Mouse (Mus musculus): ENCODE measurements around the gene Cfdp1.

Cfdp1 gene

GRCm38 (mm10) chr8:111769764-111770428 is 84.2 kb downstream of the Cfdp1 start:
- DNase-seq (ENCODE audit: low spot score in 2 of 2), result no peak

DNA sequence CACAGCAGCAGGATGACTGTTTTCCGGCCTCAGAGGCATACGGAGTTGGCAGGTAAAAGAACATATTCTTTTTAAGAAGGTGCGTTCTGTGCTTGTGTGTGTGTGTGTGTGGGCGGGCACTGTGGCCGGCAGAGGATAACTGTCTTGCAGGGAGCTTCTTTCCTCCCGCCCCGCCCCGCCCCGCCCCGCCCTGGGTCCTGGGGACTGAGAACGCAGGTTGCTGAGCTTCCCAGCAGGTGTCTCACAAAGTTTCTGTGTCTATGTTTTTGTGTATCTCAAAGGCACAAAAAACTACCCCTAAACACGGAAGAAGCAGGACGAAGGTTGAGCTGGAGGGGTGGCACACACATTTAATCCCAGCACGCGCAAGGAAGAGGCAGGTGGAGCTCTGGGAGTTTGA is 84.8 kb downstream of the Cfdp1 start:
- no peak for DNase-seq (ENCODE audit: low spot score in 2 of 2)

DNA sequence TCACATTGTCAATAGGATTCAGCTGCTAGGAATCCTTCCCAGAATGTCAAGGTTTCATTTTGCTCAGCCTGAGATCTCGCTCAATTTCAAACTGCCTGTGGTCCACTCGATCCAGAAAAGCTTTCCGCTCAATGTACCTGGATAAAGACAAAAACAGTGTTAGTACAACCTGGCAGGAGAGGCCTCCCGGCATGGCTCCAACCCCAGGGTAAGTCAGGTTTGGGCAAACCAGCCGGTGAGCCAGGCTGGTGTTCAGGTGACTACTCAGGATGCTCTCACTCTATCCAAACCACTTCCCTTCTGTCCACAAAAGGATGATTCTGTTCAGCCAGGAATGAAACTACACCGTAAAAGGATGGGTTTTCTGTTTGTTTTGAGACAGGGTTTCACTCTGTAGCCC is 85.4 kb downstream of the Cfdp1 start:
- no peak for DNase-seq (ENCODE audit: low spot score in 2 of 2)

DNA sequence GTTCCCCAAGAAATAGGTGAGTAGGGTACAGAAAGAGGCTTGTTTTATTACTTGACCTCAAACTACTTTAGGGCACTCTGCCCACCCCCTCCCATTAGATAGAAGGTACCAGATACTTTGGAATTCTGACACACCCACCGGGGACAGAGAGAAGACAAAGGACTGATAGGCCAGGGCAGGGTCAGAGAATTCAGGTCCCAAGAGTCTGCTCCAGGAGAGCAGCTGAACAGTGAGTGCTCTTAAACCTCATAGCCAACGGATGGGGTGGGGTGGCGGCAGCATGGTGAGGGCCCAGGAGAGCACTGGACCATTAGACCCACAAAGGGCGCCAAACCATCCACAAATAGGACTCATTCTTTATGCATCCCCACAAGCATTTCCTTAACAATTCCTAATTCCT is 88.5 kb downstream of the Cfdp1 start:
- DNase-seq (ENCODE audit: low spot score in 2 of 2), result no peak

- no peak for DNase-seq (ENCODE audit: low spot score in 2 of 2)
These were observed 89.0 kb downstream of the Cfdp1 start for GRCm38 (mm10) chr8:111765096-111765495.

DNA sequence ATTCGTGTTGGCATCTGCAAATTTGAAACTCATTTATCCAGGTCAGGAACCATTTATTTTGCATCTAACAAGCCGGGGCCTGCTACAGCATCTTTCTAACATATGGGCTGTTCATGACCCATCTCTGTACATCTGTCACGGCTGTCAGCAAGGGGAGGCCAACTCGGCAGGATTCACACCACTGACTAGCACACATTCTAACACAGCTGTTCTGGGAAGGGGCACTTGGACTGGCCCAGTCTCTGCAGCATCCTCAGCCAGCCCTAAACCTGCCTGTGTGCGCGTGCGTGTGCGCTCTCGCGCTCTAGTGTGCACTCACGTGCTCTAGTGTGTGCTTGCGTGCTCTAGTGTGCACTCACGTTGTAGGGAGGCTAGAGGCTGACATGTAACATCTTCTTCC is 93.4 kb downstream of the Cfdp1 start:
- DNase-seq (ENCODE audit: low spot score in 2 of 2), result no peak

DNA sequence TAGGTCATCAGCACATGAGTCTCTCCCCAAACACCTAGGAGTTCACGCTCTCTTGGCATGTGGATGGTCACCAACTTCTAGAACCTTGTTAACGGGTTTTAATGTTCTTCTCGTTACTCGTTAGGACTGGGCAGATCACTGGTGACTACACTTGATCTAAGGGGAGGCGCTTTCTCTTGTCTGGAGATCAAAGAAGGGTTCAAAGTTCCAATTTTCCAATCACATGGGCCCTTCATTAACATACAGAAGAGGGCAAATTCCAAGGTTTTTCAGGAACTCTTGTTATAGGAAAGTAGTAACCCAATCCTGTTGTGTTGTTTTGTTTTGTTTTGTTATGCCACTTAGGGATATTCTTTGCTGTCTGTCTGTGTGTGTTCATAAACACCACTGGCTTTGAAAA is 95.3 kb downstream of the Cfdp1 start:
- DNase-seq (ENCODE audit: low spot score in 2 of 2), result no peak

DNA sequence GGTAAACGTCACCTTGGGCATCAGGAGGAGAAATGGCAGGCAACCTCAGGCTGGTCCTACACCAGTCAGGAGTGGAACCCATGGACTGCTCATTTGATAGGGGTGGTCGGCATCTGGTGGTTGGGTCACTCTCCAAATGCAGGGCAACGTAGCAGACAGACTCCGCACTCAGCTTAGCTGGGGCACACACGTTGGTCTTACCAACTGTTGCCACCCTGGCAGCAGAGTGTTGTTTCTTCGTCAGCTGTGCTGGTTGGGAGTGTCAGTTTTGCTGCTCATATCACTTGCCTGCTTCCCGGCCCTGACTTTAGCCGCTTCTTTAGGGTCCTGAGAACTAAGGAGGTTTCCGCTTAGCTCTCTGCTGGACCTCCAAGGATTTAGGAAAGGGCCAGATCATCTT is 96.5 kb downstream of the Cfdp1 start:
- no peak for DNase-seq (ENCODE audit: low spot score in 2 of 2)

- DNase-seq (ENCODE audit: low spot score in 2 of 2), result no peak
These were observed 99.4 kb downstream of the Cfdp1 start for GRCm38 (mm10) chr8:111754736-111755135.

DNA sequence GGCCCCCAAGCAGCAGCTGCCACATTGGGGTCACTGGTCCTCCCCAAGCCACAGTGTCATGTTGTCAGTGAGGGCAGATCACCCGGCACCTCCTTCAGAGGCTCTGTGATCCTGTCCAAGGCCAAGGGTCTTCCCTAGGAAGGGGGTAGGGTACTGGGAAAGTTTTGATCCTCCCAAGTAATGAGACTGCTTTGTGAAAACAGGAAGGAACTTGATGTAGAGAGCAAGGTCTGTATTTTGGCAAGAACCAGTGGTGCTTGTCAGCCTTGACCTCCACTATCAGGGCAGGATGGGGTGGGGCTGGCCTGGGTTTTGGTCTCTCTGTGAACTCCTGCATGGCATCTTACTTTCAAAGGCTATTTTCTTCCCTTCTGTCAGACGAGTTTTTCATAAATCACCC is 100.0 kb downstream of the Cfdp1 start:
- DNase-seq (ENCODE audit: low spot score in 2 of 2), result no peak

GRCm38 (mm10) chr8:111748766-111749165 is 105.3 kb downstream of the Cfdp1 start:
- DNase-seq (ENCODE audit: low spot score in 2 of 2), result no peak

DNA sequence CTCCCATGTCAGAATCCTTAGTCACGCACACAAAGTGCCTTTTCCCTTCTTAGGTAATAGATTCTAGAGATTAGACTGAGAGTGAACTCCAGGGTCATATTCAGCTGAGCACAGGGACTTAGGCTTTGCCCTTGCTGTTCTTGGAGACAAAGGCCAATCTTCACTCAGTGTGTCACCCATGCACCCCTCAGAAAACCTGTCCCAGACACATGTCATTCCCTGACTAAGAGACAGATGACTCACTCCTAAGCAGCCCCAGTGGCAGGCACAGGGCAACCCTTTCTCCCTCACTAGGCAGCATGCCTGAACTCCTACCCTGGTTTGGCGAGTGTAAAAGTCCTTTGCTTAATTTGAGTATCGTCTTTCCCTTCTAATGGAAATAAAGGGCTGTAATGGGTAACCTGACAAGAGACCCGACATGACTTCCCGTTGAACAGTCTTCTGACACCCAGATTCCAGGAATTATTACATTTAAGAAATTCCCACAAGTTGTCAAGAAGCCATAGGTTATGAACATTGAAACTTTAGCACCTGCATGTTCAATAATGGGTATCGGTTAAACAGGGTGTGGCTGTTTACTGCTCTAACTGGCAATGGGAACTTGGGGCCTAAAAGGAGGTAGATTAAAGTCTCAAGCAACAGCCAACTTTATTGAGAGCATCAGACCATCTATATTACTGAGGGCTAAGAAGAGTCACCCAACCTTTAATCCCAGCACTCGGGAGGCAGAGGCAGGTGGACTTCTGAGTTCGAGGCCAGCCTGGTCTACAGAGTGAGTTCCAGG is 106.0 kb downstream of the Cfdp1 start:
- no peak for DNase-seq (ENCODE audit: low spot score in 2 of 2)

- DNase-seq (ENCODE audit: low spot score in 2 of 2), result no peak
These were observed 107.3 kb downstream of the Cfdp1 start for GRCm38 (mm10) chr8:111746582-111747465.

DNA sequence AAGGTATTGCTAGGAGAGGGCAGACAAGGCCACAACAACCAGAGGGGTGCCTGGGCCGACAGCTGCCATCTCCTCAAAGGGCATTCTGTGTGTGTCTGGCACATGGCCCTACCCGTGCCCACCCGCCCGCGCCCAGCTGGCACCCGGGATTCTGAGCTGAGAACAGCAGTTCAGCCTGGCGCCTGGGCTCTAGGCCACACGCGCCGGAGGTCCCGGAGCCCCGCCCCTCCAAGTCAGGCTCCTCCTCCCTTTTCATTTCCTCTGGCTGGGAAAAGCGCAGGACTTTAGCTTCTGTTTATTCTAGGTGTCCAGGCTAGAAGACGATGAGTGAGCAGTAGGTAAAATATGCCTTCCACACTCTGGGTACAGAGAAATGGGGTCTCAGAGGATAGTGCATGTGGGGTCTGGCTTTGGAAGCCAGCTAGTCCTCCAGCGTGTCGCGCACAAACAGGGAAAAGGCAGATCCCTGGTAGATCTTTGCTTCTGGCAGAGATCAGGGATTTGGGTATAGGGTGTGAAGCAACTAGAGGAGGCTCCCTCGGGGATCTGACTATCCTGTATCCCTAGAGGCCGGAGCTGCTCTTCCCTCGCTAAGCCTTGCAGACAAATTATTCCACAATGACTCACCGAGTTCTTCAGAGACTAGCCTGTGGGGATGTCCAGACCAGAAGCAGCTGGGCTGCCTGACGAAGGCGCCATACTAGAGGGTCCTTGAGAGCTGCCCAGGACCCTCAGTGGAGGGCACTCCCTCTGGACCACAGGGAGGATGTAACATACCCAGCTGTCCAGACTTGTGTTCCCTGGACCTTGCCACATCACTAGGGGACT is 108.3 kb downstream of the Cfdp1 start:
- DNase-seq (ENCODE audit: low spot score in 2 of 2), result no peak

GRCm38 (mm10) chr8:111745086-111745485 is 109.0 kb downstream of the Cfdp1 start:
- DNase-seq (ENCODE audit: low spot score in 2 of 2), result no peak

GRCm38 (mm10) chr8:111743792-111744696 is 110.0 kb downstream of the Cfdp1 start, which contains the start of gene Bcar1:
TSS of gene Bcar1 (minus strand) at chr8:111743809.
- no peak for DNase-seq (ENCODE audit: low spot score in 2 of 2)

DNA sequence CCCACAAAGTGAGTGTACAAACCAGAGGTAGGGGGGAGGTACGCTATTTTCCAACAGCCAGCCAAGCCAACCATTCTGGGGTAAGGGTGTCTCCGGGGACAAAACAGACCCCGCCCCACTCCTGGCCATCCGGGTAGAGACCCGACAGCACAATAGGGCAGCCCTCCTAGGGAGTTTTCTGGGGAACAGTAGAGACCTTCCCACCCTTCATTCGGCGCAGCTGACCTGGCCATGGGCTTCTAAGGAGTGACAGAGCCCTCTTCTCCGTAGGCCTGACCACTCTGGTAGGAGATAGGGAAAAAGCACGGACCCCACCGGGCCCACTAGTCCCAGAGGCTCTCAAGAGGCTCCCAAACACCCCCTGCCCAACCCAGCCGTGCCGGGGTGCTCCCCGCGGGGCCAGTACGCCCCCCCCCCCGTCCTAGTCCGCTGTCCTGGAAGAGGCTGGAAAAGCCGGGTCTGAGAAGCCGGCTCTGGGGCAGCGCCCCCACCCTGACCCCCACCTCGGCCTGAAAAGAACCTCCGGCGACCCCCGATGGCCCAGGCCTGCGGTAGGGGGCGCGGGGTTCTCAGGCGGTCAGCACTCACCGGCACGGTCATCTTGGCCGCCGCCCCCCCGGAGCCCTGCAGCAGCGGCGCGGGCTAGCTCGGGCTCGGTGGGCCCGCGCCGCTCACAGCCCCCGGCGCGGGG is 110.8 kb downstream of the Cfdp1 start:
- no peak for DNase-seq (ENCODE audit: low spot score in 2 of 2)

- no peak for DNase-seq (ENCODE audit: low spot score in 2 of 2)
These were observed 111.6 kb downstream of the Cfdp1 start for GRCm38 (mm10) chr8:111742261-111743037.

GRCm38 (mm10) chr8:111741556-111741955 is 112.5 kb downstream of the Cfdp1 start:
- DNase-seq (ENCODE audit: low spot score in 2 of 2), result no peak

All from natural killer cell, adult 2 months (primary cell).